Mouse (Mus musculus): ENCODE results near the gene Dnajb12. TPM values are rescaled to one million over a fixed set of nuclear protein-coding genes. Genes with fewer than 3 reads are reported as not detected.
A peak's percentile ranks its signal among the peaks of the same experiment; 100 is the strongest.

The Dnajb12 gene
- polyA plus RNA-seq (2012; rRNA removed) = 47.0 and 47.7 TPM in 2 replicates

- Histone ChIP-seq H3K4me1 (ENCODE audit: control insufficient read depth, insufficient read depth, low read length) (peaks cover 4% of the 10 kb centered on the region), H3K27ac (ENCODE audit: control insufficient read depth, insufficient read depth, low read depth, low read length) (peak within 1 kb of the TSS; percentile 99), H3K4me3 (ENCODE audit: control insufficient read depth, low read depth, low read length) (peak within 1 kb of the TSS; percentile 98), H3K36me3 (ENCODE audit: control insufficient read depth, insufficient read depth, low read length) (no peaks in the 10 kb centered on the region), H3K27me3 (ENCODE audit: control insufficient read depth, insufficient read depth, low read length) (no peaks in the 10 kb centered on the region)
- TF ChIP-seq CTCF (IDR thresholded peaks at IDR 0.05; ENCODE audit: control insufficient read depth, insufficient read depth, insufficient replicate concordance, low read depth, low read length) (no peak), POLR2A (IDR thresholded peaks at IDR 0.05; ENCODE audit: control insufficient read depth, low read depth, low read length) (peak; percentile 65; the same call in 1 of the 2 replicates)
These were observed at the start of gene Dnajb12 for GRCm38 (mm10) chr10:59879255-59880028. Gene Dnajb12 (plus strand): TSS chr10:59879556.

GRCm38 (mm10) chr10:59829886-59830285 is 49.5 kb upstream of the Dnajb12 start:
- H3K36me3 ChIP-seq (ENCODE audit: control insufficient read depth, insufficient read depth, low read length) = no peaks in the 10 kb centered on the region; the same call in 1 of the 2 replicates

GRCm38 (mm10) chr10:59831950-59832349 is 47.4 kb upstream of the Dnajb12 start:
- Histone ChIP-seq H3K27me3 (ENCODE audit: control insufficient read depth, insufficient read depth, low read length) (no peaks in the 10 kb centered on the region), H3K36me3 (ENCODE audit: control insufficient read depth, insufficient read depth, low read length) (no peaks in the 10 kb centered on the region; the same call in 1 of the 2 replicates), H3K4me3 (ENCODE audit: control insufficient read depth, low read depth, low read length) (no peak overlapping the region), H3K4me1 (ENCODE audit: control insufficient read depth, insufficient read depth, low read length) (no peaks in the 10 kb centered on the region), H3K27ac (ENCODE audit: control insufficient read depth, insufficient read depth, low read depth, low read length) (no peak overlapping the region)
- TF ChIP-seq POLR2A (IDR thresholded peaks at IDR 0.05; ENCODE audit: control insufficient read depth, low read depth, low read length) (no peak), CTCF (IDR thresholded peaks at IDR 0.05; ENCODE audit: control insufficient read depth, insufficient read depth, insufficient replicate concordance, low read depth, low read length) (no peak)

More at GRCm38 (mm10) chr10:59829886-59830285, 49.5 kb upstream of the Dnajb12 start:
- no peaks in the 10 kb centered on the region for H3K4me1 ChIP-seq (ENCODE audit: control insufficient read depth, insufficient read depth, low read length)
- H3K27me3 ChIP-seq (ENCODE audit: control insufficient read depth, insufficient read depth, low read length) = no peaks in the 10 kb centered on the region
- no peak overlapping the region for H3K27ac ChIP-seq (ENCODE audit: control insufficient read depth, insufficient read depth, low read depth, low read length)
- TF ChIP-seq CTCF (IDR thresholded peaks at IDR 0.05; ENCODE audit: control insufficient read depth, insufficient read depth, insufficient replicate concordance, low read depth, low read length) = peak; percentile 34; the same call in 1 of the 2 replicates
- no peak for TF ChIP-seq POLR2A (IDR thresholded peaks at IDR 0.05; ENCODE audit: control insufficient read depth, low read depth, low read length)
- no peak overlapping the region for H3K4me3 ChIP-seq (ENCODE audit: control insufficient read depth, low read depth, low read length)

GRCm38 (mm10) chr10:59835301-59836155 is 43.8 kb upstream of the Dnajb12 start:
- TF ChIP-seq CTCF (IDR thresholded peaks at IDR 0.05; ENCODE audit: control insufficient read depth, insufficient read depth, insufficient replicate concordance, low read depth, low read length) (no peak), POLR2A (IDR thresholded peaks at IDR 0.05; ENCODE audit: control insufficient read depth, low read depth, low read length) (no peak)
- no peak overlapping the region for H3K27ac ChIP-seq (ENCODE audit: control insufficient read depth, insufficient read depth, low read depth, low read length)
- no peak overlapping the region for H3K4me3 ChIP-seq (ENCODE audit: control insufficient read depth, low read depth, low read length)
- H3K27me3 ChIP-seq (ENCODE audit: control insufficient read depth, insufficient read depth, low read length) = no peaks in the 10 kb centered on the region
- no peaks in the 10 kb centered on the region for H3K4me1 ChIP-seq (ENCODE audit: control insufficient read depth, insufficient read depth, low read length)
- H3K36me3 ChIP-seq (ENCODE audit: control insufficient read depth, insufficient read depth, low read length) = no peaks in the 10 kb centered on the region

GRCm38 (mm10) chr10:59837490-59837889 is 41.9 kb upstream of the Dnajb12 start:
- Histone ChIP-seq H3K36me3 (ENCODE audit: control insufficient read depth, insufficient read depth, low read length) (no peaks in the 10 kb centered on the region), H3K4me1 (ENCODE audit: control insufficient read depth, insufficient read depth, low read length) (no peaks in the 10 kb centered on the region), H3K4me3 (ENCODE audit: control insufficient read depth, low read depth, low read length) (no peak overlapping the region), H3K27ac (ENCODE audit: control insufficient read depth, insufficient read depth, low read depth, low read length) (no peak overlapping the region), H3K27me3 (ENCODE audit: control insufficient read depth, insufficient read depth, low read length) (no peaks in the 10 kb centered on the region)
- no peak for TF ChIP-seq CTCF (IDR thresholded peaks at IDR 0.05; ENCODE audit: control insufficient read depth, insufficient read depth, insufficient replicate concordance, low read depth, low read length)
- TF ChIP-seq POLR2A (IDR thresholded peaks at IDR 0.05; ENCODE audit: control insufficient read depth, low read depth, low read length) = no peak

- TF ChIP-seq CTCF (IDR thresholded peaks at IDR 0.05; ENCODE audit: control insufficient read depth, insufficient read depth, insufficient replicate concordance, low read depth, low read length) = no peak
- no peak for TF ChIP-seq POLR2A (IDR thresholded peaks at IDR 0.05; ENCODE audit: control insufficient read depth, low read depth, low read length)
- H3K27me3 ChIP-seq (ENCODE audit: control insufficient read depth, insufficient read depth, low read length) = no peaks in the 10 kb centered on the region
- H3K4me3 ChIP-seq (ENCODE audit: control insufficient read depth, low read depth, low read length) = no peak overlapping the region
- no peak overlapping the region for H3K27ac ChIP-seq (ENCODE audit: control insufficient read depth, insufficient read depth, low read depth, low read length)
- H3K4me1 ChIP-seq (ENCODE audit: control insufficient read depth, insufficient read depth, low read length) = no peaks in the 10 kb centered on the region
- no peaks in the 10 kb centered on the region for H3K36me3 ChIP-seq (ENCODE audit: control insufficient read depth, insufficient read depth, low read length)
These were observed 37.9 kb upstream of the Dnajb12 start for GRCm38 (mm10) chr10:59841434-59841833.

GRCm38 (mm10) chr10:59843125-59843524 is 36.2 kb upstream of the Dnajb12 start:
- TF ChIP-seq CTCF (IDR thresholded peaks at IDR 0.05; ENCODE audit: control insufficient read depth, insufficient read depth, insufficient replicate concordance, low read depth, low read length) (no peak), POLR2A (IDR thresholded peaks at IDR 0.05; ENCODE audit: control insufficient read depth, low read depth, low read length) (no peak)
- Histone ChIP-seq H3K27ac (ENCODE audit: control insufficient read depth, insufficient read depth, low read depth, low read length) (no peak overlapping the region), H3K27me3 (ENCODE audit: control insufficient read depth, insufficient read depth, low read length) (no peaks in the 10 kb centered on the region), H3K4me1 (ENCODE audit: control insufficient read depth, insufficient read depth, low read length) (no peaks in the 10 kb centered on the region), H3K4me3 (ENCODE audit: control insufficient read depth, low read depth, low read length) (no peak overlapping the region), H3K36me3 (ENCODE audit: control insufficient read depth, insufficient read depth, low read length) (no peaks in the 10 kb centered on the region)
